Mouse (Mus musculus) bone marrow macrophage, adult 2 months (primary cell): ENCODE data around the gene Rpl15. TPM values are rescaled to one million over a fixed set of nuclear protein-coding genes. Genes with fewer than 3 reads are reported as not detected.
"Not testable (repeated sequence)": the region's sequence is repeated elsewhere in the genome, so short reads cannot be mapped to it uniquely, and the experiment has no call there.

ENCODE experiments used
- H3K27ac ChIP-seq: 2 replicates; pipeline ENCODE4 v1.5.1; 2012; ENCODE audit warnings: low read depth, low read length; ENCODE audit not compliant: insufficient read depth
- H3K4me1 ChIP-seq: 2 replicates; pipeline ENCODE4 v1.6.1; 2012; ENCODE audit warnings: low read length; ENCODE audit not compliant: control insufficient read depth, insufficient read depth
- H3K4me3 ChIP-seq: 2 replicates; pipeline ENCODE4 v1.5.1; 2012; ENCODE audit warnings: mild to moderate bottlenecking, low read length, moderate library complexity; ENCODE audit not compliant: insufficient read depth
- CTCF ChIP-seq: IDR thresholded peaks from 2 replicates; pipeline ENCODE4 v1.5.1; 2012; ENCODE audit warnings: low read depth, mild to moderate bottlenecking, low read length, moderate library complexity
- POLR2A ChIP-seq: IDR thresholded peaks from 2 replicates; pipeline ENCODE4 v1.6.1; 2012; ENCODE audit warnings: mild to moderate bottlenecking, low read depth, low read length, borderline replicate concordance
- polyA plus RNA-seq: library from polyadenylated mRNA; stranded (reverse); fragments of >200 nt; gene quantifications from 2 replicates; pipeline ENCODE4 v1.2.4, GENCODE M21; 2012; ENCODE audit not compliant: missing spikeins, insufficient read depth, insufficient read length

Rpl15 gene
- polyA plus RNA-seq, 1 experiment = 508 TPM

- H3K4me3 ChIP-seq = no peak overlapping the region
- TF ChIP-seq CTCF = no peak
- TF ChIP-seq POLR2A = no peak
- no peaks in the 10 kb centered on the region for H3K4me1 ChIP-seq
- H3K27ac ChIP-seq = no peak overlapping the region
Observed at GRCm38 (mm10) chr14:18242638-18243130, 28.5 kb downstream of the Rpl15 start.

- no peak for TF ChIP-seq CTCF
- no peak for TF ChIP-seq POLR2A
Observed at GRCm38 (mm10) chr14:18241786-18242185, 29.4 kb downstream of the Rpl15 start.

GRCm38 (mm10) chr14:18240132-18240531, 31.1 kb downstream of the Rpl15 start:
- H3K4me1 ChIP-seq = peaks cover 7% of the 10 kb centered on the region

More at GRCm38 (mm10) chr14:18241786-18242185, 29.4 kb downstream of the Rpl15 start:
- Histone ChIP-seq H3K4me3 (no peak overlapping the region), H3K27ac (no peak overlapping the region), H3K4me1 (peaks cover 3% of the 10 kb centered on the region)

GRCm38 (mm10) chr14:18238750-18239731, 32.1 kb downstream of the Rpl15 start, which contains the start of gene Nr1d2:
Nr1d2 (minus strand) TSS chr14:18239127.
- TF ChIP-seq CTCF (no peak), POLR2A (no peak)
- Histone ChIP-seq H3K4me1 (peaks cover 13% of the 10 kb centered on the region), H3K4me3 (peak within 1 kb of the TSS; percentile 89), H3K27ac (peak within 1 kb of the TSS; percentile 77)

More at GRCm38 (mm10) chr14:18240132-18240531, 31.1 kb downstream of the Rpl15 start:
- H3K4me3 ChIP-seq = no peak overlapping the region
- no peak for TF ChIP-seq POLR2A
- no peak for TF ChIP-seq CTCF
- no peak overlapping the region for H3K27ac ChIP-seq

GRCm38 (mm10) chr14:18238131-18238749, 33.0 kb downstream of the Rpl15 start:
- Histone ChIP-seq H3K4me1 (peaks cover 13% of the 10 kb centered on the region), H3K4me3 (peak overlapping the region; percentile 89), H3K27ac (peak overlapping the region; percentile 77)
- TF ChIP-seq CTCF = no peak

- peak overlapping the region; percentile 26; the same call in 1 of the 2 replicates for H3K27ac ChIP-seq
- peak overlapping the region; percentile 89; the same call in 1 of the 2 replicates for H3K4me3 ChIP-seq
Observed at GRCm38 (mm10) chr14:18237381-18237780, 33.8 kb downstream of the Rpl15 start.

GRCm38 (mm10) chr14:18236496-18237235, 34.5 kb downstream of the Rpl15 start:
- peaks cover 22% of the 10 kb centered on the region for H3K4me1 ChIP-seq
- not testable (repeated sequence) for H3K27ac ChIP-seq, H3K4me3 ChIP-seq

More at GRCm38 (mm10) chr14:18237381-18237780, 33.8 kb downstream of the Rpl15 start:
- peaks cover 20% of the 10 kb centered on the region for H3K4me1 ChIP-seq
- TF ChIP-seq POLR2A (no peak), CTCF (no peak)

GRCm38 (mm10) chr14:18233981-18234960, 36.9 kb downstream of the Rpl15 start:
- Histone ChIP-seq H3K4me3 (peak overlapping the region; percentile 37), H3K27ac (peak overlapping the region; percentile 97), H3K4me1 (peaks cover 22% of the 10 kb centered on the region)
- no peak for TF ChIP-seq POLR2A
- no peak for TF ChIP-seq CTCF
